Mouse (Mus musculus) ES-E14 (cell line): ENCODE data around the gene Gm11563.

Source experiments
- MAFK ChIP-seq: IDR thresholded peaks from 2 replicates; pipeline ENCODE4 v1.6.1; 2014; ENCODE audit warnings: mild to moderate bottlenecking, low read depth, low read length, inconsistent platforms; ENCODE audit not compliant: insufficient read depth
- ZC3H11A ChIP-seq: IDR thresholded peaks from 2 replicates; pipeline ENCODE4 v1.6.1; 2012; ENCODE audit warnings: low read depth, mild to moderate bottlenecking, inconsistent platforms, low read length, borderline replicate concordance
- ZNF384 ChIP-seq: IDR thresholded peaks from 2 replicates; pipeline ENCODE4 v1.6.1; 2012; ENCODE audit warnings: low read depth, low read length, inconsistent platforms

DNA sequence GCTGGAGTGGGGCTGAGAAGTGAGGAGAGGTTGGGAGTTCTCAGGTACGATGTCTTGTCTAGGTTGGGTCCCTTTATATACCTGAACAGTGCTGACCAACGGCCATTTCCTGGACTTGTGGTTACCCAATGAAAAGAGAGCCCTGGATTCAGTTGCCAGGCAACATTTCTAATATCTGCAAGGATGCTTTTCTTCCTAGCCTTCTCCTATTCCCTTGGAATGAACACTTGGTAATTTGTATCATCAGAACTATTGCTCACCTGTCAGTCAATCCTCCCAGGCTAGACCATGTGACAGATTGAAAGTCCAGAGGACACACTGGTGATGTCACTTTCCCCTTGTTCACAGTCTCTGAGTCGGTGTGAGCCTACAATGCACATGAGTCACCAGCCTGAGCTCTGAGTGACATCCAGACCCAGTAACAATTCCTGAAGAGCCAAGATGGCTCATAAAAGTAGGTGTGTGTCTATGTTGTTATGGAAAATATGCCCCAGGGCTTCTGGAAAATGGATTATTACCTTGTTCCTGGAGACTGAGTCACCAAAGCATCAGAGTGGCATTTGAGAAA, 43.9 kb downstream of the Gm11563 start, which contains the start of gene Krtap2-4:
- TF ChIP-seq MAFK (no peak), ZNF384 (no peak), ZC3H11A (no peak)
